Mouse (Mus musculus) left cerebral cortex, postnatal 14 days (tissue): ENCODE results near the gene Gprc5c. TPM values are rescaled to one million over a fixed set of nuclear protein-coding genes. Genes with fewer than 3 reads are reported as not detected.
A peak's percentile ranks its signal among the peaks of the same experiment; 100 is the strongest.

ENCODE experiments used
- DNase-seq, 2 experiments: peaks; one replicate each; pipeline ENCODE4 v3.0.0; 2021 to 2022; ENCODE audit warnings: low spot score in 2 of 2, mixed read lengths in 1 of 2
- intact Hi-C: fragments of 180-260 bp; cut with DNase I; formaldehyde crosslinking; loops from one replicate; pipeline ENCODE4 v1.15.1; 2025
- long read RNA-seq, 2 experiments: library from polyadenylated mRNA; stranded (forward); transcript quantifications; one replicate each; pipeline ENCODE4 v2.0.0; 2021
- total RNA-seq, 2 experiments: library from RNA; stranded (reverse); gene quantifications; 2 replicates each; pipeline ENCODE4 v1.2.3; 2021

Gprc5c gene
- total RNA-seq = 1 to 10 TPM; 4.0 to 4.6 TPM
- long read RNA-seq, experiment 1, partial matches to known transcripts = 2 of 5 reads
- long read RNA-seq, experiment 1, other reads (novel, unspliced or antisense) = 1 of 5 reads
- long read RNA-seq, experiment 2, partial matches to known transcripts = 2 of 4 reads
- long read RNA-seq, experiment 2, other reads (novel, unspliced or antisense) = 2 of 4 reads

GRCm38 (mm10) chr11:114850452-114851268 is at the start of gene Gprc5c:
Gene Gprc5c, plus strand, starts transcription at chr11:114851152.
- no peak for DNase-seq
- intact Hi-C loops = no loop called here

GRCm38 (mm10) chr11:114801906-114802305 is 49.0 kb upstream of the Gprc5c start:
- no peak for DNase-seq
- intact Hi-C loops = no loop called here

- intact Hi-C loops = no loop called here
- no peak for DNase-seq
Observed at GRCm38 (mm10) chr11:114802540-114803267, 48.2 kb upstream of the Gprc5c start.

- DNase-seq = no peak
- intact Hi-C loops = no loop called here
Observed at GRCm38 (mm10) chr11:114803990-114804389, 47.0 kb upstream of the Gprc5c start.

- intact Hi-C loops = no loop called here
Observed at GRCm38 (mm10) chr11:114807025-114807424, 43.9 kb upstream of the Gprc5c start.

GRCm38 (mm10) chr11:114807686-114808427 is 43.1 kb upstream of the Gprc5c start:
- no peak for DNase-seq
- intact Hi-C loops = no loop called here

More at GRCm38 (mm10) chr11:114807025-114807424, 43.9 kb upstream of the Gprc5c start:
- DNase-seq = no peak

GRCm38 (mm10) chr11:114809371-114809770 is 41.6 kb upstream of the Gprc5c start:
- no peak for DNase-seq
- intact Hi-C loops = no loop called here

- no peak for DNase-seq
- intact Hi-C loops = no loop called here
Observed at GRCm38 (mm10) chr11:114810344-114810743, 40.6 kb upstream of the Gprc5c start.

- intact Hi-C loops = loop anchor here (1.0 kb wide), 2 partner anchors 65 to 100 kb away; no protein-coding TSS in a partner anchor
- peak; percentile 85 to 92 for DNase-seq
Observed at GRCm38 (mm10) chr11:114812731-114813240, 38.2 kb upstream of the Gprc5c start.

GRCm38 (mm10) chr11:114814873-114815592 is 35.9 kb upstream of the Gprc5c start:
- DNase-seq = no peak
- intact Hi-C loops = no loop called here

- intact Hi-C loops = no loop called here
Observed at GRCm38 (mm10) chr11:114816934-114817333, 34.0 kb upstream of the Gprc5c start.

GRCm38 (mm10) chr11:114818185-114818584 is 32.8 kb upstream of the Gprc5c start:
- no peak for DNase-seq
- intact Hi-C loops = no loop called here

More at GRCm38 (mm10) chr11:114816934-114817333, 34.0 kb upstream of the Gprc5c start:
- DNase-seq = no peak

- no peak for DNase-seq
- intact Hi-C loops = no loop called here
Observed at GRCm38 (mm10) chr11:114819110-114819509, 31.8 kb upstream of the Gprc5c start.

GRCm38 (mm10) chr11:114820444-114820843 is 30.5 kb upstream of the Gprc5c start:
- intact Hi-C loops = no loop called here
- DNase-seq = no peak

GRCm38 (mm10) chr11:114821325-114821724 is 29.6 kb upstream of the Gprc5c start:
- DNase-seq = no peak
- intact Hi-C loops = no loop called here

GRCm38 (mm10) chr11:114822727-114823126 is 28.2 kb upstream of the Gprc5c start:
- intact Hi-C loops = no loop called here

GRCm38 (mm10) chr11:114823199-114823725 is 27.7 kb upstream of the Gprc5c start:
- DNase-seq = no peak
- intact Hi-C loops = no loop called here

More at GRCm38 (mm10) chr11:114822727-114823126, 28.2 kb upstream of the Gprc5c start:
- peak; percentile 85 to 94 for DNase-seq

- no peak for DNase-seq
- intact Hi-C loops = no loop called here
Observed at GRCm38 (mm10) chr11:114826686-114827085, 24.3 kb upstream of the Gprc5c start.
